Mouse (Mus musculus) effector memory CD4-positive, alpha-beta T cell, adult 5 months (primary cell): Measurements from ENCODE around the gene Cebpa. TPM values are rescaled to one million over a fixed set of nuclear protein-coding genes. Genes with fewer than 3 reads are reported as not detected.

Experiments
- polyA plus RNA-seq: library from polyadenylated mRNA; unstranded; fragments of 100-300 nt; shearing (Covaris generic); gene quantifications from one replicate; pipeline ENCODE4 v1.2.1, GENCODE M21; 2017

Gene Cebpa
- polyA plus RNA-seq: 3.1 TPM

GRCm38 (mm10) chr7:35118841-35119413, at the start of gene Cebpa:
Gene Cebpa, plus strand, starts transcription at chr7:35119293.

Other genes with a start within 250 kb of the Cebpa start
- 32.4 TPM for gene Pepd, start 206.9 kb upstream of the Cebpa start, polyA plus RNA-seq
- gene Cebpg, start 62.7 kb upstream of the Cebpa start, polyA plus RNA-seq: 58.7 TPM
- 1.1 TPM for gene Slc7a10, start 67.1 kb downstream of the Cebpa start, polyA plus RNA-seq
- gene Lrp3, start 96.2 kb downstream of the Cebpa start, polyA plus RNA-seq: not detected
- 10.4 TPM for gene Gpatch1, start 199.1 kb downstream of the Cebpa start, polyA plus RNA-seq
- 0.16 TPM for gene Rhpn2, start 214.9 kb downstream of the Cebpa start, polyA plus RNA-seq